Comparison of ENCODE assay signal across 20 mouse cellular contexts in genomic region chr13:85208656-85209055, GRCm38 (mm10).
"Had no signal": no experiment of that assay in that cellular context is flagged by ENCODE, and none has a peak within 500 bp of the region (broad histone marks: within the 10 kb centered on the region; RNA-seq: fewer than 3 reads in every experiment).

No protein-coding gene starts in this region.

- H3K4me3 ChIP-seq: kidney, embryonic 15.5 days; left cerebral cortex, adult 2 months; liver, embryonic 15.5 days; lung, embryonic 15.5 days; megakaryocyte, embryonic 14.5 days; midbrain, embryonic 10.5 days; neural tube, embryonic 12.5 days; neural tube, embryonic 15.5 days; stomach, embryonic 15.5 days had no signal

- H3K27ac ChIP-seq: kidney, embryonic 15.5 days; left cerebral cortex, adult 2 months; liver, embryonic 15.5 days; lung, embryonic 15.5 days; midbrain, embryonic 10.5 days; neural tube, embryonic 12.5 days; neural tube, embryonic 15.5 days; stomach, embryonic 15.5 days had no signal

- DNase-seq: kidney, adult 8-10 months; kidney, postnatal 10 days; kidney, postnatal 36 days; layer of hippocampus, postnatal 36 days; lung, postnatal 10 days; midbrain, embryonic 14.5 days; right cerebral cortex, adult 18-20 months; right cerebral cortex, postnatal 14 days; right cerebral cortex, postnatal 4 days; thymus, postnatal 25 days had no signal

- H3K4me1 ChIP-seq: kidney, embryonic 15.5 days; liver, embryonic 15.5 days; lung, embryonic 15.5 days; megakaryocyte, embryonic 14.5 days; midbrain, embryonic 10.5 days; neural tube, embryonic 12.5 days; neural tube, embryonic 15.5 days; stomach, embryonic 15.5 days had no signal

- H3K27me3 ChIP-seq: kidney, embryonic 15.5 days; liver, embryonic 15.5 days; lung, embryonic 15.5 days; megakaryocyte, embryonic 14.5 days; neural tube, embryonic 12.5 days; neural tube, embryonic 15.5 days; stomach, embryonic 15.5 days had no signal

- H3K9me3 ChIP-seq: kidney, embryonic 15.5 days; liver, embryonic 15.5 days; lung, embryonic 15.5 days; megakaryocyte, embryonic 14.5 days; midbrain, embryonic 10.5 days; neural tube, embryonic 12.5 days; neural tube, embryonic 15.5 days; stomach, embryonic 15.5 days had no signal

- H3K4me2 ChIP-seq: kidney, embryonic 15.5 days; liver, embryonic 11.5 days; liver, embryonic 15.5 days; lung, embryonic 15.5 days; neural tube, embryonic 12.5 days; neural tube, embryonic 15.5 days; stomach, embryonic 15.5 days had no signal

- H3K9ac ChIP-seq: kidney, embryonic 15.5 days; liver, embryonic 15.5 days; lung, embryonic 15.5 days; neural tube, embryonic 12.5 days; neural tube, embryonic 15.5 days; stomach, embryonic 15.5 days had no signal
